Mouse (Mus musculus): ENCODE results near the gene Urah.

Urah gene

DNA sequence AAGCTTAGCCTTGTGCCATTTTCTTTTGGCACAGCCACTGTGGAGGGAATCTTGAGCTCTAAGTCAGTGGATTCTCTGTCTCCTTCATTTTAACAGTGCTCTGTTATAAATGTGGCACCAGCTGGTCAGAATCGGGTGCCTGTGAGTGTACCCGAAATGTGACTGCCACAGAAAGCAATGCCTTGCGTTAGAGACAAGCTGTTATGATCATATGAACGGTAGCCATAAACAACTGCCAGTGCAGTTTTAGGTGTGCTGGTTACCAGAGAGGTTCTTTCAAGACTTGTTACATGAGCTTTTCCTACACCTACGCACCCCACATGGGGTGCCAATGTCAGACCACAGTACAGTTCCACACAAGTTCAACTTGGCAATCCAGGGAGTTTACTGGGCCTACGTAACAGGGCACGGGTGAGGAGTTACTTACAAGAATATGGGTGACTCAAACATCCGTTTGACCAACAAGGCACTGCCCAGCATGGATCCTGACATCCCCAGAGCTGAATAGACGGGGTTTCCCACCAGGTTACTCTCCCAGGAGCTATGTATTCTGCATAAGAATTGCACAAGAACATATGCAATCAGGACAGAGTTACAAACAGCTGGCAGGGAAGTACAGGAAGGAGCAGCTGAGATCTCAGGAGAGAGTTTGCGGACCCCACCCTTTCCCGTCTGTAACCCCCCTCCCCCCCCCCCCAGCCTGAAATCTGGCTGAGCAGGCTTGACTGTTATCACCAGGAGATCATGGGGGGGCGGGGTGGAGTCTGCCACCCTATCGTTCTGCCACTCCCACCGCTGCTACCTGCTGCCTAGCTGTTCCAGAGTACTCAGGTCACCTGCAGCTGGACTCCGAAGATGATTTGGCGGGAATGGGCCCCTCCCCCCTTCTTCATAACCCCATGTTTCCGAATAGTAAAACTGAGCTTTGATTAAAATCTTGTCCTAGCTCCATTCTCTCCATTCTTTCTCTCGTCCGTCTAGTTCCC lies 6.2 kb downstream of the Urah start:
- DNase-seq (ENCODE audit: low spot score), result no peak

GRCm38 (mm10) chr7:140843806-140844205 lies 9.0 kb downstream of the Urah start:
- no peak for DNase-seq (ENCODE audit: low spot score)

DNA sequence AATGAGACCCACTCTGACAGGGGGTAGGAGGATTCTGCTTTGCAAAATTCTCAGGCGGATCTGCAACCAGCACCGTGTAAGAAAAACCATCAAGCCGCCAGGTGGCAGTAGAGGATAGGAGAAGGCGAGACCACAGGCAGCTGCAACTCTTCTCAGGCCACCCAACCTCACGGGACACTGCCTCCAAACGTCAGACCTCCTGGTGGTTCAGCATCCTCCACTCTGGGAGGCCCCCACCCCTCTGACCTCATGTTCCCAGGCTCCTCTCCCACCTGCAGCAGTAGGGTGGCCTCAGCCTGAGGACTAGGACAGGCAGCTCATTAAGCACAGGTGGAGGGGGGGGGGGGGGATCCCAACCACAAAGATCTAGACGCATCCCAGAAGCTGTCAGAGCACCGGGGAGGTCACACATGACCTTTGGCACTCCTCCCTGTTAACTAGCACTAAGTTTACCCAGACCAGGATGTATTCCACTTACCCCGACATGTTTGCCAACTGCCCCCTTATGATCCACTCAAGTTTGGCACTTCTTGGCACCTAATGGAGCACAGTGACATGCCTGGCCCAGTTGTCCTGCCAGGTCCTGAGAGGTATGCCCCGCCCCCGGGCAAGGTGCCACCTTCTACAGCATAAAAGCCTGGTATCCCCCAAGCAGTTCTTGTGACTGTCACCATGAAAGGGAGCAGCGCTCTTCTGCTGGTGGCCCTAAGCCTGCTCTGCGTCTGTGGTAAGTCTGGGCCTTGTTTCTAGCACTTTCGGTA lies 10.3 kb downstream of the Urah start, which contains the start of gene Scgb1c1:
TSS of gene Scgb1c1 (plus strand) at position 643 of the 761 bp plus-strand sequence.
- DNase-seq (ENCODE audit: low spot score), result peak; percentile 89

- DNase-seq (ENCODE audit: low spot score), result no peak
Measured at GRCm38 (mm10) chr7:140845683-140846082, 10.9 kb downstream of the Urah start.

GRCm38 (mm10) chr7:140846676-140847075 lies 11.9 kb downstream of the Urah start:
- no peak for DNase-seq (ENCODE audit: low spot score)

DNA sequence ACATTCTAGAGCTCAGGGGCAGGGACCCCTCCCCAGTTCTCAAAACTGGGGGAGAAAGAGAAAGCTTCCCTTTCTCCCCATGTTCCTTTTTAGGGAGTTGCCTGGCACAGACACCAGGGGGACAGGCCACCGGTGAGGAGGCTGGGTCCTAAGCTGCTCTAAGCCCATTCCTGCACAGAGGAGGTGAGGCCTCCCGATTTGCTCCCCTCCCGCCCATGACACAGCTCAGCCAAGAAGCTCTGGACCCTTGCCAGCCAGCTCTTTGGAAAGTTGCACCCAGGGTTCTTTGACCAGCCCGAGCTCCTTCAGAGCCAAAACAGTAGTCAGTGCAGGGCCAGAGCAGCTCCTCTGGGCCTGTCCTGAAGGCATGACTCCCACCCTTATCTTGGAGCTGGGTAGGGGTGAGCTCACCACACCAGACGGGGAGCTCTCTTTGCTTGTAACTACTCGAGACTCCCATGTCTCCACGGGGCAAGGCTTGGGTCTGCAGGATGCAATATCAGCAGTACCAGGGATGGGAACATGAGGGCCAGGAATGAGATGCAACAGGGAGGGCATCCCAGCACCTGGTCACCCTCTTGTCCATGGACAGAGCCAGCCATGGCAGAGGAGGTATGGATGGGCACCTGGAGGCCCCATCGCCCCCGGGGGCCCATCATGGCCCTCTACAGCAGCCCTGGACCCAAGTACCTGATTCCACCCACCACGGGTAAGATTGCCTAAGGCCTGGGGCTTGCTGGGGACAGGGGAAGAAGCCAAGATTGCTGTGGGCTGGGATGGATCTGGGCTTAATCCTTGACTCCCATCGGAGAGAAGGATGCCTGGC lies 13.2 kb downstream of the Urah start, which contains the start of gene Odf3:
TSS of gene Odf3 (plus strand) at position 51 of the 826 bp plus-strand sequence.
- DNase-seq (ENCODE audit: low spot score), result peak; percentile 61

GRCm38 (mm10) chr7:140848591-140848990 lies 13.8 kb downstream of the Urah start:
- DNase-seq (ENCODE audit: low spot score), result no peak

DNA sequence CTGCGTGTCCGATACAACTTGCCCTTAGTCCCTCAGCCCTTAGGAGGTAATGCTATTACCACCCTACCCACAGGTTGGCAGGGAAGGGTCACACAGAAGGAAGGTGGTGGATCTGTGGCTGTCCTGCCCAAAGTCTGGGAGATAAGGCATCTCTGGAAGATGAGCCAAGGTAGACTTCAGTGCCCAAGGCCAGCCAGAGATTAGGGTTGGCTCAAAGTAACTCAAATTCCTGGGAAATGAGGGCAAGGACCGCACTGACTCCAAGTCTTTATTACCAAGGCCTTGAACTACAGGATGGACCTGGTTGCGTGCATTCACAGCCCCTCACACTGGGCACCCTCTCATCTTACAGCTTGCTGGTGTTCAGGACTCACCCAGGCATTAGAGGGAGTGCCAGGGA lies 17.1 kb downstream of the Urah start:
- no peak for DNase-seq (ENCODE audit: low spot score)

GRCm38 (mm10) chr7:140853386-140853785 lies 18.6 kb downstream of the Urah start:
- DNase-seq (ENCODE audit: low spot score), result no peak

- no peak for DNase-seq (ENCODE audit: low spot score)
Measured at GRCm38 (mm10) chr7:140854483-140854882, 19.7 kb downstream of the Urah start.

DNA sequence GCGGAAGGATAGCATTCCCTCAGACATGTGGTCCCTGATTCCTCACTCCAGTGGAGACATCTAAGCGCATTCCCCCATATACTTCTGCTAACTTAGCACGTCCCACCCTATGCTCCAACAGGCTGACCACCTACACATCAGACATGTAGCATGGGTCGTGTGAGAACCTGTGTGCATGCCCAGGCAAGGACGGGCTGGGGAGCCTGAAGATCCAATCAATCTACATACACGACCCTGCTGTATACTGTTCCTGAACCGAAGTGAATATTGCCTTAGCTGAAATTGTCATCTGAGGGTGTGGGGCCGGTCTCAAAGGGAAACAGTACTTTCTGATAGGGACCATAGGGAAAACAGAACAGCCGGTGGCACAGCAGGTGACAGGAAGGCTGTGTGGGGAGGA lies 20.4 kb downstream of the Urah start:
- DNase-seq (ENCODE audit: low spot score), result no peak

DNA sequence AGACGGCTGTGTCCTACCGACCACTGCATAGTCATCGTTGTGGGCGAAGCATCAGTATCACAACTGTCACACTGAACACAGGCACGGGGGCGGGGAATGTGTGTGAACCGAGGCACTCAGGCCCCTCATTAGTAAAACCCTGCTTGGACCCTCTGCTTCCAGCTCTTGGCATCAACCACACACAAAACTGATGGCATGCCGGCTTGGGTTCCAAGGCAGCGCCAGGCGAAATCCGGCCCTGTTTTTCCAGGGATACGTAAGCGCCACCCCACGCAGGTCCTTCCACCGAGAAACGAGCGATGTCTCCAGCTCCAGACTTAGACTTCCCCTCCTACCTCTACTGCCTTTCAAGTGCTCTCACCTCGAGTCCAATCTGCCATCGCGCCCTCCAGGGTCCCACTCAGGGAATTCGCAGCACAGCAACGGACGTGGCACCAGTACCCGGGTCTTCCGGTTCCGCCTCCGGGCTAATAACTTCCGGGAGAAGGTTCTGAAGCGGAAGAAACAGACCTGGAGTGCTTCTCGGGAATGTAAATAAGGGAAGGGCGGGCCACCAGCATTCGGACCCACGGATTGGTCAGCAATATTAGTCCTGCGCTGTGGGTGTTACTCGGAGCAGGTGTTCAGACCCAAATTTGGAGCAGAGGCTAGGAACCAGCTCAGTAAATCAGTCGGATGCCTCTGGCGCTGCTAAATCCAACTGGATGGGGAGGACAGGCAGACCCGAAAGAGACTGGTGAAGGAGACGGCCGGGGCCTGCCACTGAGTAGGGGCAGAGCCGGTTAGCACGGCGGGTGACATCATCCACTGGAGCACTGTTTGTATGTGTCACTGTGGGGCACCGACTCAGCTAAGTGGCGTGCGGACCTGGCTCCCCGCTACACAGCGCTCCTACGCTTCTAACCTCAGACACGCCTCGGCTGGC lies 21.3 kb downstream of the Urah start, which contains the start of gene Gm45785:
TSS of gene Gm45785 (minus strand) at position 472 of the 925 bp plus-strand sequence.
- DNase-seq (ENCODE audit: low spot score), result peak; percentile 93

GRCm38 (mm10) chr7:140856785-140857549 lies 22.1 kb downstream of the Urah start, which contains the start of gene Ric8a:
Ric8a (plus strand) TSS chr7:140856957.
- DNase-seq (ENCODE audit: low spot score), result peak; percentile 90

DNA sequence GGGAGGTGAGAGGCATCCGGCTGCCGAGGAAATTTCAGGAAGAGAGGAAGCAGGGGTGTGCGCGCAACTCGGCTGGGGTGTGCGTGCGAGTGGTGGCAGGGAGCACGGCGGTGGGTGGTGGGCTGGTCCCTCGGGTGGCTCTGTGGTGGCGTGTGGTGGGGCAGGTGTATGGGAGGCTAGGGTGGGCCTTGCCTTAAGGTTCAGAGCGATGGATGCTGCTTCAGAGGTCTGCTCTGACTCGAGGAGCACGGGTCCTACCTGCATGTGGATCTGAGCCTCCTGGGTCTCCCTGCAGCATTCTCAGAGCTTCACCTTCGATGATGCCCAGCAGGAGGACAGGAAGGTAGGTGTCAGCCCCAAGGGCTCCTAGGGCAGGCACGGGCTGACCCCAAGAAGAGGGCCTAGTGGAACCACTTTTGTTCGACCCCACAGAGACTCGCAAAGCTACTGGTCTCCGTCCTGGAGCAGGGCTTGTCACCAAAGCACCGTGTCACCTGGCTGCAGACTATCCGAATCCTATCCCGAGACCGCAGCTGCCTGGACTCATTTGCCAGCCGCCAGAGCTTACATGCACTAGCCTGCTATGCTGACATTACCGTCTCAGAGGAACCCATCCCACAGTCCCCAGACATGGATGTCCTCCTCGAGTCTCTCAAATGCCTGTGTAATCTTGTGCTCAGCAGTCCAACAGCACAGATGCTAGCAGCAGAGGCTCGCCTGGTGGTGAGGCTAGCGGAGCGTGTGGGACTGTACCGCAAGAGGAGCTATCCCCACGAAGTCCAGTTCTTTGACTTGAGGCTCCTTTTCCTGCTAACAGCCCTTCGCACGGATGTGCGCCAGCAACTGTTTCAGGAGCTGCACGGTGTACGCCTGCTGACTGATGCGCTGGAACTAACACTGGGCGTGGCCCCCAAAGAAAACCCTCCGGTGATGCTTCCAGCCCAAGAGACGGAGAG lies 23.0 kb downstream of the Urah start, which contains the start of gene Bet1l:
TSS of gene Bet1l (minus strand) at position 28 of the 956 bp plus-strand sequence.
- DNase-seq (ENCODE audit: low spot score), result peak; percentile 56

DNA sequence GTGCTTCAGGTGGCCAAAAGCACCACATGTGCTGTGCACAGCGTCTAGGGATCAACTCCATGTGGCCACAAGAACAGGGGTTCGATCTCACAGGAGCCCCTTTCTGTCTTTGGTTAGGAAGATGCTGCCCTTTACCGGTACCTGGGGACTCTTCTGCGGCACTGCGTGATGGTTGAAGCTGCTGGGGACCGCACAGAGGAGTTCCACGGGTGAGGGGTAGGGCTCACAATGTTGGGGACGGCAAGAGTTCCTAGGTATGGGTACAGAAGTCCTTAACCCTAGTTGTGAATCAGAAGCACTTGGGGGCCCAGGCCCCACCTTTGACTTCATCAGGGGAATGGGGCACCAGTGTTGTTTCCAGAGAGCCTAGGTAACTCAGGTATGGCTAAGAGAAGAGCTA lies 23.9 kb downstream of the Urah start:
- DNase-seq (ENCODE audit: low spot score), result no peak

GRCm38 (mm10) chr7:140859997-140860396 lies 25.2 kb downstream of the Urah start:
- no peak for DNase-seq (ENCODE audit: low spot score)

DNA sequence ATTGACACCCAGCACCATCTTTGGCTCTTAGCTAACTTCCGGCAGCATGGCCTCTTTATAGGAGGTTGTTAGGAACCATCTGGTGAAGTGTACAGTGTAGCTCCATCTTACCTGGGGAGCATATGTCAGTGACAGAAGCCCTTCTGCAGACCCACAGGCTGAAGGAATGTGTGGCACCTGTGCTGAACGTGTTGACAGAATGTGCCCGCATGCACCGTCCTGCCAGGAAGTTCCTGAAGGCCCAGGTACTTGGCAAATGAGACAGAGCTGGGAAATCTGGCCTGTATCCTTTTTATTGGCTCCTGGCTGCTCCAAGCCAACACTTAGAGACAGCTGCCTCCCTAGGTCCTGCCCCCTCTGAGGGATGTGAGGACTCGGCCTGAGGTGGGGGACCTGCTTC lies 25.9 kb downstream of the Urah start:
- no peak for DNase-seq (ENCODE audit: low spot score)

GRCm38 (mm10) chr7:140864761-140865160 lies 29.9 kb downstream of the Urah start:
- DNase-seq (ENCODE audit: low spot score), result no peak

All from MN1 (cell line).